Mouse (Mus musculus) adrenal gland, adult 8-10 months (tissue): ENCODE data around the gene Map3k3. TPM values are rescaled to one million over a fixed set of nuclear protein-coding genes. Genes with fewer than 3 reads are reported as not detected.
"Not testable (repeated sequence)": the region's sequence is repeated elsewhere in the genome, so short reads cannot be mapped to it uniquely, and the experiment has no call there.

ENCODE experiments used
- DNase-seq: peaks from one replicate; pipeline ENCODE4 v3.0.0; 2022
- total RNA-seq, 4 experiments: library from RNA; stranded (reverse); gene quantifications; 2 replicates each; pipeline ENCODE4 v1.2.4; 2022

Gene Map3k3
- total RNA-seq, result 10 to 100 TPM; 41.7 to 58.2 (median 47.2) TPM

- DNase-seq, result peak; percentile 100
These were observed at the start of gene Map3k3 for GRCm38 (mm10) chr11:106083708-106084701. TSS of gene Map3k3 (plus strand) at chr11:106084613.

DNA sequence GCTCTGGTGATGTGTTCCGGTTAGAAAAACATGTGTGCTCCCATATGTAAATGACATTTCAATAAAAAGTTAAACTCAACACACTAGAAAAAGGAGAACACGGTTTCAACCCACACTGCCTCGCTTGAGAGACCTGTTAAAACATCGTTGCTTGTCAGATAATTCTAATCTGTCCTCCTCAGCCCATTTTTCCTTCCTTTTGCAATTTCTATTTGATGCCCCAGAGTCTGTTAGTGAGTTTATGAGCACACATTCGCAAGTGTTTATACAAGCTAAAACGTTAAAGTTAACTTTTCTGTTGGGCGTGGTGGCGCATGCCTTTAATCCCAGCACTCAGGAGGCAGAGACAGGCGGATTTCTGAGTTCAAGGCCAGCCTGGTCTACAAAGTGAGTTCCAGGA lies 49.4 kb upstream of the Map3k3 start:
- DNase-seq, result no peak

DNA sequence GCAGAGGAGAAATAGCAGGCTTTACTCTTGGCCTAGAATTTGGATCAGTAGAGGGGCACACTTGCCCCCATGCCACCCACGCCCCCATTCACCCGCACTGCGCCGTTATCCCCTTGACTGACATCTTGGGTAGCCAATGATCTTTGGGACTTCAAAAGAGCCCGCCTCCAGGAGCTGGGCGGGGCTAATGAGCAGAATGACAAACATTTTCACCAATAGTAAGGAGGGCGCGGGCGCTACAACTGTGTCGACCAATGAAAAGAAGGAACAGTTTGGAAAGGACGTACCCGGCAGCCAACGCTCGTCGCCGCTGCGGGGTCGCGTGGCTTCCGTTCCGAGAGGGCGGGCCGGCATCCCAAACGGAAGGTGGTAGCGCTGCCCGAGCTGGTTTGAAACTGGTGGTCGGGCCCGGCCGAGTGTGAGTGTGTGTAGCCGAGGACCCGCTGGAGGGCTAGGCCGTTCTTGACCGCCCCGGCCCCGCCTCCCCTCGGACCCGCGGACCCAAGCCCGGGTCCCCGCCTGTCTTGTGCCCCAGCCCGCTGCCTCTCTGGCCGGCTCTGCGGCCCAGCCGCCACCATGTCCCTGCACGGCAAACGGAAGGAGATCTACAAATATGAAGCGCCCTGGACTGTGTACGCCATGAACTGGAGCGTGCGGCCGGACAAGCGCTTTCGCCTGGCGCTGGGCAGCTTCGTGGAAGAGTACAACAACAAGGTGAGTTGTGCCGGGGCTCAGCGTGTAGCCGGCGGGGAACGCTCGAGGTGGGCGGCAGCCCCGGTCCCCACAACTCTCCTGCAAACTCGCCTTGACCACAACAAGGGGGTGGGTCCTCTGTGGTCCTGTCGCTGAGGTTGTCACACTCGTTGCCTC lies 47.6 kb upstream of the Map3k3 start, which contains the start of gene Dcaf7:
Gene Dcaf7 (plus strand): TSS at position 325 of the 870 bp plus-strand sequence.
- peak; percentile 97 for DNase-seq

- peak; percentile 31 for DNase-seq
These were observed 47.0 kb upstream of the Map3k3 start for GRCm38 (mm10) chr11:106037418-106037751.

DNA sequence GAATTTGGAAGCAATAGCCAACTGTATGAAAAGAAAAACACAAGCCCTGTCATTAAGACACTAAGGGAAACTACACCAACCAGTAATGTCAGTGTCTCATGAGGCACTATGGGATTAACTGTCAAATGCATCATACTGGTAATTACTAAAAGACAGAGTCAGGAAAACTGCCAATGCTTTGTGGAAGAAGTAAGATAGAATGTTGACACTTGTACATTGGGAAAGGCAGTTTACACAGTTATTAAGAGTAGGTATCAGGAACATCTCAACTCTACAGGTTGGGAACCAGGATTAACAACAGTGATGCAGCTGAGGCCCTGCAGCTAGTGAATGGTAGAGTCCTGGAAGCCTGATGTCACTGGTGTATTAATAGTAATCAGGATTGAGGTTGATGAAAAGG lies 40.1 kb upstream of the Map3k3 start:
- DNase-seq, result no peak

DNA sequence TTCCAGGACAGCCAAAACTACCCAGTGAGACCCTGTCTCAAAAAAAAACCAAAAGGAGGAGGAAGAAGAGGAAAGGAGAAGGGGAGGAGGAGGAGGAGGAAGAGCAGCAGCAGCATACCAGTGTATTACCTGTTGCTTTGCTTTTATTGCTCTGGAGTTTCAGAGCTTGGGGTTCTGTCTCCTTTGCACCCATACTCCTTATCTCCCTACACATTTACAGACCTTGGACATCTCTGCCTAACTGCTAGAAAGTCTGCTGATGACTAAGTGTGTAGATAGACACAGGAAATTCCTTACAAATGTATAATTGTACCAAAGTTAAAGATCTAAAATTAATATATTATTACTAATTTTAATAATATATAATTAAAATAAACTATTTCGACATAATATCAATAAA lies 39.2 kb upstream of the Map3k3 start:
- no peak for DNase-seq

DNA sequence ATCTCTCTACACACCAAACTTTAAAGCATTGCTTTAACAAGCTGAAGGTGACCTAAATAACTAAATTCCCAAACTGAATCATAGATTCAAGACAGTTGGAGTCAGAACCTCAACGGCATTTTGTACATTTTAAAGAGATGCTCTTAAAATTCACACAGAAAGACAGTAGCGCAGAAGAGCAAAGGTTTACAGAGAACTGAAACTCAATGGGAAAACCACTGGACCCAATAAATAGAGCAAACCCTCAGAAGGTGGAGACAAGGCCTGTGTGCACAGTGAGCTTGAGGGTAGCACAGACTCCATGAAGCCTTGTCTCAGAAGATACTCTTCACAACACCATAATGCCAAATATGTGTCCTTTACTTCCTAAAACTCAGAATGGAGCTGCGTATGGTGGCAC lies 38.6 kb upstream of the Map3k3 start:
- DNase-seq, result no peak

DNA sequence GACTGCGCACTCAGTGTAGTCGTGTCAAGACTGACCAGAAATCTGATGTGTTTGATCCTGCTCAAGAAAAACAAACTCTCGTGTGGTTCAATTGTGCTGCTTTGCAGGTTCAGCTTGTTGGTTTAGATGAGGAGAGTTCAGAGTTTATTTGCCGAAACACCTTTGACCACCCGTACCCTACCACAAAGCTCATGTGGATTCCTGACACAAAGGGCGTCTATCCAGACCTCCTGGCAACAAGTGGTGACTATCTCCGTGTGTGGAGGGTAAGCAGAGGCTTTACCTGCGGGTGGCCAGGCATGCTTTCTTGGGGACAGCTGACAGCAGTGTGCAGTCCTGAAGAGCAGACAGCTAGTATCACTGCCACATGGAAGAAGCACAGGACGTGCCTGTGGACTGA lies 37.8 kb upstream of the Map3k3 start:
- no peak for DNase-seq

DNA sequence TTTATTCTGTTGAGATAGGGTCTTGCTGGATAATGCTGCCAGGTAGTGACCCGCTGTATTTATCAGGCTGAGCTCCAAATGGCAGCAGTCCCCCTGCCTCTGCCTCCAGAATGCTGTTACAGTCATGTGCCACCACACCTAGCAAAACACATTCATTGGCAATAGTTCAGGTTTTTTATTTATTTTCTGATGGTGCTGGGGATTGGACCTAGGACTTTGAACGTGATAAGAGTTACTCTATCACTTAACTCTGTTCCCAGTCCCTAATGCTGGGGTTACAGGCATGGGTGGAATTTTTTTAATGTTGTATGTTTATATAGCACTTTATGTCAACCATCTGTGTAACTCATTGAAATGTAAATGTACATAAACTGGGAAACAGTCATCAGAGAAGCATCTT lies 30.5 kb upstream of the Map3k3 start:
- DNase-seq, result no peak

GRCm38 (mm10) chr11:106054600-106054999 lies 29.8 kb upstream of the Map3k3 start:
- DNase-seq, result no peak

DNA sequence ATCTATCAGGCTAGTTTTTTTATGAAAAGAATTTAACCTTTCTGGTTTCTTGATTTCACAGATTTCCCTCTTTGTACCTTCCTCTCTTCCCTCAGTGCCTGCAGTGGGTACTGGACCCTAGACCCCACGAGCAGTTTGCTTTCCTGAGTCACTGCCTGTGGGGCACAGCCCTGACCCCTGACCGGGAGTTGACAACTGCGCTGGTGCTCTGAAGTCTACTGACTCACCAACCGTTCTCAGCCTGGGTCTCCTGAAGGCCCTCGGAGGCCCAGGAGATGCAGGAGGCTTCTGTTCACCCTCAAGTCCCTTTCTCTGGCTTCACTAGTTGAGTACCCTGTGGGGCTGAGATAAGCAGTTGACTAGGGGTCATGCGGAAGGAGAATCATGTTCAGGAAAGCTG lies 29.1 kb upstream of the Map3k3 start:
- no peak for DNase-seq

DNA sequence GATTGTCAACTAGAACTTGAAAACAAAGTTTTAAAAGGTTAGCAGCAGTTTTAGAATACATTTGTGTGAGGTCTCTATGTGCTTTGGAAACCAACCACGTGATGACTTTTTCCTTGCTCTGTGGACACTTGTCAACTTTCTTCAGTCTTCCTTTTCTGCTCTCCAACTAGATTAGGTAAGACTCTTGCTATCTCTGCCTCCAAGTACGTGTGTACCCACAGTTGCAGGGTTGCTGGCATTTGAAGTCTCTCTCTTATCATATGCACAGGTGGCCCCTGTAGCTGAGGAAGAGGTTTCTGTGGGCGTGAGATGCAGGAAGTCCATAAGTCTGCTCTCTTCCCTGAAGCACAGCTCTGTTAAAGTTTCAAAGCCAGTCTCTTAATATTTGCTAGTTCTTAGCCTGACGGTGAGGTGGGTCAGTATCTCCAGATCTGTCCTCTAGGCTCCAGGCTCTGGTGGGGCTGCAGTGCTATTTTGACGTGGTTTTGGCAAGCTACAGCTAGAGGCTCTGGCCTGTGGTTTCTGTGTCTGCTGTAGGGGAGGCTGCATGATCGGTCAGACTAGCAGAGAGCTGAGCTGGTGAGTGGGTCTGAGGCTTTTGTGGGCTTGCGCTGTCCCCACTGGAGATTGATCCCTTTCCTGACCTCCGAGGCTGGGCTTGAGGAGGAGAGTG lies 27.5 kb upstream of the Map3k3 start:
- no peak for DNase-seq

- DNase-seq, result no peak
These were observed 26.4 kb upstream of the Map3k3 start for GRCm38 (mm10) chr11:106058020-106058419.

GRCm38 (mm10) chr11:106060549-106060948 lies 23.9 kb upstream of the Map3k3 start:
- DNase-seq, result no peak

GRCm38 (mm10) chr11:106061311-106061710 lies 23.1 kb upstream of the Map3k3 start:
- no peak for DNase-seq

DNA sequence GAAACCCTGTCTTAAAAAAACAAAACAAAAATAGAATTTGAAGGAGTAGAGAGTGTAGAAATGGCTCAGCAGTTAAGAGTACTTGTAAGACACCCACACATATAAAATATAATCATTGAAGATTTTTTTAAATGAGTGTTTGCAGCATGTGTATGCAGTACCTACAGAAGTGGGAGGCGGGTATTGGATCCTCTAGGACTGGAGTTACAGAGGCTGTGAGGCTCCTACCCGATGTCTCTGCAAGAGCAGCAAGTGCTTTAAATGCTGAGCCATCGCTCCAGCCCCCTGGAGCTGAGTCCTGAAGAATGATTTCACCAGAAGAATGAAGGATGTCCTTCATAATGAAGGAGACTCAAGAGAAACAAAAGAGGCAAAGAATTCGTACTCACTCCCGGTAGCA lies 20.7 kb upstream of the Map3k3 start:
- no peak for DNase-seq

DNA sequence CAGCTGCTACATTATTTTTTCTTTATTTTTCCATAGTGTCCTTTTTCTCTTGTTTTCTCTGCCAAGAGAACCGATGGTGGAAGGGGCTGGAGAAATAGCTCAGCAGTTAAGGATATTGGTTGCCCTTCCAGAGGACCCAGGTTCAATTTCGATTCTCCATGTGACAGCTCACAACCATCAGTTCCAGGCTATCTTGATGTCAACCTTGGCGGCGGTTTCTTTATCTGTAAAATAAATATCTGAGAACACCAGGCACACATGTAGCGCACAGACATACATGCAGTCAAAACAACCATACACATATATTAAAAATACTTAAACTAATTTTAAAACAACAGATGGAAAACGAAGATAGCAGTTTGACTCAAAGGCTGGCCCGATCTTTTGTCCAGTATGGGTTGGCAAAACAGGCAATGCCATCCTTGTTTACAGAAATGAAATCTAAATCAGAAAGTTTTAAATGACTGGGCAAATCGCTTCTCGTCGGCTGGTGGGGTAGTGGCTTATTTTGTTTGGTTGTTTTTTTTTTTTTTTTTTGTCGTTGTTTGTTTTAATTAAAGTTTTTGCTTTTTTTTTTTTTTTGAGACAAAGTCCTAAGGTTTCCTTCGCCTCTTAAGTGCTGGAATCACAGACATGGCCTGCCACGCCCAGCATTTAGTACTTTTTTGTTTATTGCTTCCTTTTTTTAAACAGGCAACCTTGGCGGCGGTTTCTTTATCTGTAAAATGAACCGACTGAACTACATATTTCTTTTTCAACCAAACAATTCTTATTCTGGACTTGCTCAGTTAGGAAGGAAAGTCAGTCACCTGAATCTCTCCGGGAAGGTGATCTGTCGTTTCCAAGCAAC lies 19.1 kb upstream of the Map3k3 start:
- DNase-seq, result no peak

DNA sequence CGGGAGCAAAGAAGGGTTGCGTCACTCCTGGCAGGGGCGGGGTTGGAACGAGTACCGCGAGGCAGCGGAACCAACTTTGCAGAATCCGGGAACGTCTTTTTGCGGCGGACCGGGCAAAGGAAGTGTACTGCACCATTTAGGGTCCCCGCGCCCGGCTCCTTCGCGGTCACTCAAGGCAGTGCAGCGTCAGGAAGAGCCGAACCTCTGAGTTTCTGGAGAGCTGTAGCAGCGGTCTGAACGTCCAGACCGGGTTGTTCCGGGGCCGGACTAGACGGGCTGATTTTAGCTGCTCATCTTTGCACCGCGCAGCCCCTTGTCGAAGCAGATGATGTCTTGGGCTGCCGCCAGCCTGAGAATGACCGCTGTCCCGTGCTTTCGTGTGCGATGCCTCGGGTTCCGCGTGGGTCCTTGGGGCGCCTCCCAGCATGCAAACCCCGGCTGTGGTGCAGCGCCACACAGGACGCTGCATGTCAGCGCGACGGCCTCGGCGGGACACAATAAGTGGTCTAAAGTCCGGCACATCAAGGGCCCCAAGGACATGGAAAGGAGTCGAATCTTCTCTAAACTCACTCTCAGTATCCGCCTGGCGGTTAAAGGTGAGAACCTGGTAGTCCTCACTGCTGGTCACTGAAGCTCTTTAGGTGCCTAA lies 18.4 kb upstream of the Map3k3 start, which contains the start of gene Taco1:
Gene Taco1 (plus strand): TSS at position 139 of the 649 bp plus-strand sequence.
- peak; percentile 91 for DNase-seq

DNA sequence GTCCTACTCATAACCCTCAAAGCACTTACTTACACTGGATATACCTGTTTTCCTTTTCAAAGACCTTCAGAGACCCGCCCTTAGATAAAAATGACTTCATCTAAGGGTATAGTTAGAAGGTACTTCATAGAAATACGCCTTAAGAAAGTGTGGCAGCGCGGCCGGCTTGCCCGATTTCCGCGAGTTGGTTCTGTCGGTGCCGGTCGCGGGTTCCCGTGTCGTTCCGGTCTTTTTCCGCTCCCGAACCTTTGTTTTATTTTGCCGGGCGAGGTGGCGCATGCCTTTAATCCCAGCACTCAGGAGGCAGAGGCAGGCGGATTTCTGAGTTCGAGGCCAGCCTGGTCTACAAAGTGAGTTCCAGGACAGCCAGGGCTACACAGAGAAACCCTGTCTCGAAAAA lies 17.8 kb upstream of the Map3k3 start:
- not testable (repeated sequence) for DNase-seq

DNA sequence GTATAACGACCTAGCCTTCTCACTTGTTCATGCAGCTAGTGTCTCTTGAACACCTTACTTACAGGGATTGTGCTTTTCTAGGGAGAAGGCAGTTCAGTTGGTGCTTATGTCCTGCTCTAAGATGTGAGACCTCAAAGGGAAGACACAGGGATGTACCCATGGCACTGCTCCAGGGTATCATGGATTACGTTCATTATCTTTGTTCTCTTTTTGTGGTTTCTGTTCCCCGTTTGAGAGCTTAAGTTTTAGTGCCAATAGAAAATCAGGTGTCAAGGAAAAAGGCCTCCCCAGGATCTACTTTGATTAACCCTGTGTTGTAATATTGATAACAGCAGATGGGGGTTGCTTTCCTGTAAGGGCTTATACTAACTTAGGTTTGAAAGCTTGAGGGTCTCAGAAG lies 10.6 kb upstream of the Map3k3 start:
- no peak for DNase-seq

GRCm38 (mm10) chr11:106076321-106076720 lies 8.1 kb upstream of the Map3k3 start:
- peak; percentile 28 for DNase-seq
